Mouse (Mus musculus): Measurements from ENCODE around the gene Gpt2. TPM values are rescaled to one million over a fixed set of nuclear protein-coding genes. Genes with fewer than 3 reads are reported as not detected.

Gpt2 gene
- total and polyA plus RNA-seq, 2 experiments from 2014 or later = 6.7 to 25.1 TPM

DNA sequence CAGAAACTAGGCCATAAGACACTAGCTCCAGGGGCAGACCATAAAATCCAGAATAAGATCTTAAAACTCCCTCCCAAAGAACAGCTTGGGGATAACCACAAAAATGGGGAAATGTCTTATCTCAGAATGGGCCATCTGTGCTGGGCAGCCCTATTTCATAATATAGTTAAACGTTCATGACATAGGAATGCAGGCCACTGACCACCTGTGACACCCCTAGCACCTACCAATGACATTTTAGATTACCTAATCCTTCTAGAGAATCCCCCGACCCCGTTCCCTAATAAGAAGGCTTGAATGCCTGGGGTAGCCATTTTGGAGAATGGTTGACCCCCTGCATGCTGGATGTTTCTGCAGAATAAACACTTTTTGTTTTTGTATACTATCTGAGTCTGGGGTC is 17.5 kb upstream of the Gpt2 start:
- no peaks in the 10 kb centered on the region for H3K36me3 ChIP-seq (replicated peaks; ENCODE audit: control insufficient read depth, insufficient read depth, low read length)
- H3K4me3 ChIP-seq (ENCODE audit: low read depth, low read length) = no peak overlapping the region
- ATAC-seq (ENCODE audit: insufficient read depth, low read depth) (no peak), DNase-seq (ENCODE audit: low spot score) (no peak)
- no peak overlapping the region for H3K9ac ChIP-seq (replicated peaks; ENCODE audit: low read depth, low read length)
- 80% methylated on average over 3 of the region's 3 CpGs for WGBS
- no peaks in the 10 kb centered on the region for H3K9me3 ChIP-seq (replicated peaks; ENCODE audit: control insufficient read depth, low read length)
- no peaks in the 10 kb centered on the region for H3K27me3 ChIP-seq (ENCODE audit: control insufficient read depth, insufficient read depth, low read length)
- no peak overlapping the region for H3K27ac ChIP-seq (ENCODE audit: low read depth)
- no peak overlapping the region for H3K4me2 ChIP-seq (ENCODE audit: low read depth, low read length)
- no peaks in the 10 kb centered on the region for H3K4me1 ChIP-seq (ENCODE audit: control insufficient read depth, insufficient read depth)
- TF ChIP-seq EP300 (IDR thresholded peaks at IDR 0.05; ENCODE audit: low read depth) (no peak), CTCF (IDR thresholded peaks at IDR 0.05; ENCODE audit: low read depth) (no peak)

DNA sequence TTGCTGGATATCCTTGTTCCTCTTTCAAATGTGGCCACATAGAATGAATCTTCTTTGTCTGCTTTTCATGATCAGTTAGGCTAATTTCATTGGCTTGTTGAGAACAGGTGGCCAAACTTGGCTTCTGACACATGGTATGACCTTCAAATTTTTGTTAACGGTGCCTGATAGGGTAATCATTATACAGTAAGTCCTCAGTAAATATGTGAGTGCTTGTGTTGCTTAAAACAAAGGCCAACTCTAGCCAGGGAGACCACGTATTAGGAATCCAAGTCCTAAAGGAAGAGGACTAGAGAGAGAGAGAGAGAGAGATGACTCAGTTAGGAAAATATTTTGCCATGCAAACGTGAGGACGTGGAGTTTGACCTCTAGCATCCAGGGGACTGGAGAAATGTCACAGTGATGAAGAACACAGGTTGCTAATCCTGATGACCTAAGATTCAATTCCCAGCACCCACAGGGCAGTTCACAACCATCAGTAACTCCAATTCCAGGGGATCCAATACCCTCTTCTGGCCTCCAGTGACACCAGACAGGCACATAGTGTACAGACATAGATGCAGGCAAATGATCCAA is 15.3 kb upstream of the Gpt2 start:
- TF ChIP-seq CTCF (IDR thresholded peaks at IDR 0.05; ENCODE audit: low read depth) (no peak), EP300 (IDR thresholded peaks at IDR 0.05; ENCODE audit: low read depth) (no peak)

DNA sequence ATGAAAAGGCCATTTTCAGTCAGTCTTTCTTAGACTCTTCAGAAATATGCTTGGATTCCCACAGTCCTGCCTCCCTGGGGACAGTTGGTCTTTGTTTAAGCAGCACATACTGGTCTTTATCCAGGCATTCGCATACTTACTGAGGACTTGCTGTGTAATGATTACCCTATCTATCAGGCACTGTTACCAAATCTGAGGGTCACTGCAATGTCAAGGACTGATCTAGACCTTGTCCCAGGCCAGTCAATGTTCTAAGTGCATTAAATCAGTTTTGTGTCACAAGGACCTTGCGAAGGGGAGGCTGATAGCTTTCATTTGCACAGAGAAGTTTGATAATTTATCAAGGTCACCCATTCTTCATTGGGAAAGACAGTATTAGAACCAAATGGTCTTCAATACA is 14.0 kb upstream of the Gpt2 start:
- ATAC-seq (ENCODE audit: insufficient read depth, low read depth) (no peak), DNase-seq (ENCODE audit: low spot score) (no peak)
- H3K4me2 ChIP-seq (ENCODE audit: low read depth, low read length) = no peak overlapping the region
- no peak for TF ChIP-seq CTCF (IDR thresholded peaks at IDR 0.05; ENCODE audit: low read depth)
- no peak for TF ChIP-seq EP300 (IDR thresholded peaks at IDR 0.05; ENCODE audit: low read depth)
- H3K4me3 ChIP-seq (ENCODE audit: low read depth, low read length) = no peak overlapping the region
- no peaks in the 10 kb centered on the region for H3K9me3 ChIP-seq (replicated peaks; ENCODE audit: control insufficient read depth, low read length)
- H3K36me3 ChIP-seq (replicated peaks; ENCODE audit: control insufficient read depth, insufficient read depth, low read length) = no peaks in the 10 kb centered on the region
- H3K4me1 ChIP-seq (ENCODE audit: control insufficient read depth, insufficient read depth) = no peaks in the 10 kb centered on the region
- H3K9ac ChIP-seq (replicated peaks; ENCODE audit: low read depth, low read length) = no peak overlapping the region
- H3K27ac ChIP-seq (ENCODE audit: low read depth) = no peak overlapping the region
- H3K27me3 ChIP-seq (ENCODE audit: control insufficient read depth, insufficient read depth, low read length) = no peaks in the 10 kb centered on the region
- 79% methylated on average over 2 of the region's 2 CpGs for WGBS

More for the DNA sequence above, 15.3 kb upstream of the Gpt2 start:
- no peaks in the 10 kb centered on the region for H3K36me3 ChIP-seq (replicated peaks; ENCODE audit: control insufficient read depth, insufficient read depth, low read length)
- H3K9me3 ChIP-seq (replicated peaks; ENCODE audit: control insufficient read depth, low read length) = no peaks in the 10 kb centered on the region
- no peak overlapping the region for H3K9ac ChIP-seq (replicated peaks; ENCODE audit: low read depth, low read length)
- ATAC-seq (ENCODE audit: insufficient read depth, low read depth) (no peak), DNase-seq (ENCODE audit: low spot score) (no peak)
- no peaks in the 10 kb centered on the region for H3K27me3 ChIP-seq (ENCODE audit: control insufficient read depth, insufficient read depth, low read length)
- H3K27ac ChIP-seq (ENCODE audit: low read depth) = no peak overlapping the region
- 34% methylated on average over 4 of the region's 4 CpGs for WGBS
- no peak overlapping the region for H3K4me2 ChIP-seq (ENCODE audit: low read depth, low read length)
- H3K4me3 ChIP-seq (ENCODE audit: low read depth, low read length) = no peak overlapping the region
- no peaks in the 10 kb centered on the region for H3K4me1 ChIP-seq (ENCODE audit: control insufficient read depth, insufficient read depth)

DNA sequence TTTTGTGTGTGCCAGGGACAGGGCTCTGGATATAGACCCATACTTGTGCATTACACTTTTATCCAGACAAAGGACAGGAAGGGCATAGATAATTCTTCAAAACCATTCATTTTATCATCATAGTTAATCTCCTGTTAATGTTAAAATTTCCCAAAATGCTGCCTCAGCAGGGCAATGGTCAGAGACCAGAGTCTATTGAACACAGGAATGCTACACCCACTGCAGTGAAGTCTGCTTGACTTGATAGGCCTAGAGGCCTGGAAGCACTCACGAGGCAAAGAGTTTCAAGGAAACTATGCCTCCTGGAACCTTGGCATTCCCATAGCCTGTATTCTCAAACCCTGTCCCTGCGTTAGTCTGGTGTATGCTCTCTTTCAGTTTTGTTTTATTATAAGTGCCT is 12.7 kb upstream of the Gpt2 start:
- Histone ChIP-seq H3K4me3 (ENCODE audit: low read depth, low read length) (no peak overlapping the region), H3K9ac (replicated peaks; ENCODE audit: low read depth, low read length) (no peak overlapping the region), H3K4me1 (ENCODE audit: control insufficient read depth, insufficient read depth) (no peaks in the 10 kb centered on the region), H3K9me3 (replicated peaks; ENCODE audit: control insufficient read depth, low read length) (no peaks in the 10 kb centered on the region), H3K27ac (ENCODE audit: low read depth) (no peak overlapping the region), H3K4me2 (ENCODE audit: low read depth, low read length) (no peak overlapping the region), H3K27me3 (ENCODE audit: control insufficient read depth, insufficient read depth, low read length) (no peaks in the 10 kb centered on the region), H3K36me3 (replicated peaks; ENCODE audit: control insufficient read depth, insufficient read depth, low read length) (no peaks in the 10 kb centered on the region)
- ATAC-seq (ENCODE audit: insufficient read depth, low read depth) (no peak), DNase-seq (ENCODE audit: low spot score) (no peak)
- TF ChIP-seq EP300 (IDR thresholded peaks at IDR 0.05; ENCODE audit: low read depth) = no peak
- no peak for TF ChIP-seq CTCF (IDR thresholded peaks at IDR 0.05; ENCODE audit: low read depth)
- WGBS = 82% methylated on average over 2 of the region's 2 CpGs

DNA sequence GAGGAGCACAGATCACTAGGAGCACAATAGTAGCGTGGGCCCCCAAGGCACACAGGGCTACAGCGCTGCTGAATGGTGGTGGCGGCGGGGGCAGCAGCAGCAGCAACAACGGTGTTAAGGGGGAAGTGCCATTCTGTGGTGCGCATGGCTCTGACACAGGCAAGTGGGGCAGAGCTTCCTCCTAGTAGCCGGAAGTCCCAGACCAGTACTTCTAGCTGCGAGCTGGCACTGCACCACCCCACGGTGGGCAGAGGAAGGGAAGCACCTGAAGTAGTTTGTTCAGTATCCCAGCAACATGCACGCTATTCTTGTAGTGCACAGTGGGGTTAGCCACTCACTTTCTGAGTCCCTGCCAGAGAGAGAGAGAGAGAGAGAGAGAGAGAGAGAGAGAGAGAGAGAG is 10.5 kb upstream of the Gpt2 start:
- WGBS = 18% methylated on average over 10 of the region's 10 CpGs
- TF ChIP-seq EP300 (IDR thresholded peaks at IDR 0.05; ENCODE audit: low read depth) (no peak), CTCF (IDR thresholded peaks at IDR 0.05; ENCODE audit: low read depth) (no peak)
- Histone ChIP-seq H3K4me1 (ENCODE audit: control insufficient read depth, insufficient read depth) (no peaks in the 10 kb centered on the region), H3K27me3 (ENCODE audit: control insufficient read depth, insufficient read depth, low read length) (no peaks in the 10 kb centered on the region), H3K9me3 (replicated peaks; ENCODE audit: control insufficient read depth, low read length) (no peaks in the 10 kb centered on the region), H3K9ac (replicated peaks; ENCODE audit: low read depth, low read length) (no peak overlapping the region), H3K27ac (ENCODE audit: low read depth) (no peak overlapping the region), H3K4me2 (ENCODE audit: low read depth, low read length) (peak overlapping the region; percentile 6), H3K4me3 (ENCODE audit: low read depth, low read length) (no peak overlapping the region), H3K36me3 (replicated peaks; ENCODE audit: control insufficient read depth, insufficient read depth, low read length) (no peaks in the 10 kb centered on the region)
- peak; percentile 39 for DNase-seq (ENCODE audit: low spot score)
- peak; percentile 71 for ATAC-seq (ENCODE audit: insufficient read depth, low read depth)

DNA sequence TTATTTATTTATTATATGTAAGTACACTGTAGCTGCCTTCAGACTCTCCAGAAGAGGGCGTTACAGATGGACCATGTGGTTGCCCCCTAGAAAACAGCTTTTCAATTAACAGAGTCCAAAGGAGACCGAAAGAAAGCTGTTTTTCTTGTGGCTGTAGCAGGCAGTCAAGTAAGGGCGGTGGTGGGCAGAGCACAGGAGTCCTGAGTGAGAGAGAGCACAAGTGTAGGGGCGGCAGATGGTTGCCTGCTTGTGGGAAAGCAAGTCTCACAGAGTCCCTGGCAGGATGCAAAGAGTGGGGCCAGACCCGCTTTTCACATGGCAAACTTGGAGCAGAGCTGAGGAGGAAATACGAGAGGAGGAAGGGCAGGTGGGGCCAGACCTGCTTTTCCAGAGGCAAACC is 9.9 kb upstream of the Gpt2 start:
- no peaks in the 10 kb centered on the region for H3K36me3 ChIP-seq (replicated peaks; ENCODE audit: control insufficient read depth, insufficient read depth, low read length)
- no peaks in the 10 kb centered on the region for H3K4me1 ChIP-seq (ENCODE audit: control insufficient read depth, insufficient read depth)
- 0 out of 2 replicates have a peak overlapping the region, but pooled peaks have one; percentile 6 for H3K4me2 ChIP-seq (ENCODE audit: low read depth, low read length)
- TF ChIP-seq CTCF (IDR thresholded peaks at IDR 0.05; ENCODE audit: low read depth) (no peak), EP300 (IDR thresholded peaks at IDR 0.05; ENCODE audit: low read depth) (no peak)
- WGBS = 68% methylated on average over 6 of the region's 6 CpGs
- H3K27ac ChIP-seq (ENCODE audit: low read depth) = no peak overlapping the region
- H3K9ac ChIP-seq (replicated peaks; ENCODE audit: low read depth, low read length) = no peak overlapping the region
- no peaks in the 10 kb centered on the region for H3K27me3 ChIP-seq (ENCODE audit: control insufficient read depth, insufficient read depth, low read length)
- no peaks in the 10 kb centered on the region for H3K9me3 ChIP-seq (replicated peaks; ENCODE audit: control insufficient read depth, low read length)
- ATAC-seq (ENCODE audit: insufficient read depth, low read depth) (no peak), DNase-seq (ENCODE audit: low spot score) (no peak)
- no peak overlapping the region for H3K4me3 ChIP-seq (ENCODE audit: low read depth, low read length)
